Mouse (Mus musculus) B cell, adult 2 months (primary cell): ENCODE data around the gene Dus1l.
"Not testable (repeated sequence)": the region's sequence is repeated elsewhere in the genome, so short reads cannot be mapped to it uniquely, and the experiment has no call there.

Experiments
- DNase-seq, 2 experiments: peaks; one replicate each; pipeline ENCODE4 v3.0.0; 2022

Dus1l gene

DNA sequence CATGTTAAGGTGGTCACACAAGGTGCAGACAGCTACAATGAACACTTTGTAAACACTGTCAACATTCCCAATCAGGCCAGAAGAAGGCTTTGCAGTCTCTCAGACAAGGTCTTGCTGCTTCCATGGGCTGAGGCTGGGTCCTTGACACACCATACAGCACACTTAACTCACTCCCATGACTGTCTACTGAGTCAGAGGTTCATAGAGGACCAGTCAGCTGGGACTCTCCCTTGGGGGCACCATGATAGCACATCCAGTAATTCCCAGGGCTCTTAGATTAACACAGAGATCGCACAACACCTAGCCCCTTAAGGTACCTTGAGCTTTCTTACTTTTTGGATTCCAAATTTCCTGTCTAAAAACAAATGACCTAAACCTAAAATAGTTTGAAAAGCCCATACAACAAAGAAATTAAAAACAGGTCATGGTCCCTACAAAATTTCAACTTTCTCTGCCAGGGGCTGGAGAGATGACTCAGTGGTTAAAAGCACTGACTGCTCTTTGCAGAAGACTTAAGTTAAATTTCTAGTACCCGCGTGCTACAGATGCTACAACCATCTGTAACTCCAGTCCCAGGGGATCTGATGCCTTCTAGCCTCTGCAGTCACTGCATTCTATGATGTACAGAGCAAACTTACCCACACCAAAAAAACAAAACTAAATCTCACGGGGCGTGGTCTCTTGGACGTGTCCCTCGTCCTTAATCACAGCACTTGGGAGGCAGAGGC is 22.6 kb downstream of the Dus1l start:
- no peak for DNase-seq

DNA sequence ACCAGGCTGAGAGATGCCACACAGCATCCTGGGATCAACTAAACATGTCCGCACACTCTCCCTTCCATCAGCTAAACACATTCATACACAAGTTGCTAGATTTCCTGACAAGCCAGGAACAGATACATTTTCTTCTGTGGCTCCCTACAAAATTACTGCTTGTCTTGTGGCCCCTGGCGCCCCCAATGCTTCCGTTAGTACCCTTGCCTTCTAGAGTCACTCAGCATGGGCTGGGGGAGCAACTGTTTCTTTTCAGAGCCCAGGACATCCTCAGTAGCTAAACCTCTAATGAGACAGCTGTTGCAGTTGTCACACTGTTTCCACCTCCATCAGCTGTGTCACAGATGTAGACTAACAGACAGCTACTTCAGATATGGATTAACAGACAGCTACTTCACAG is 23.5 kb downstream of the Dus1l start:
- no peak for DNase-seq

DNA sequence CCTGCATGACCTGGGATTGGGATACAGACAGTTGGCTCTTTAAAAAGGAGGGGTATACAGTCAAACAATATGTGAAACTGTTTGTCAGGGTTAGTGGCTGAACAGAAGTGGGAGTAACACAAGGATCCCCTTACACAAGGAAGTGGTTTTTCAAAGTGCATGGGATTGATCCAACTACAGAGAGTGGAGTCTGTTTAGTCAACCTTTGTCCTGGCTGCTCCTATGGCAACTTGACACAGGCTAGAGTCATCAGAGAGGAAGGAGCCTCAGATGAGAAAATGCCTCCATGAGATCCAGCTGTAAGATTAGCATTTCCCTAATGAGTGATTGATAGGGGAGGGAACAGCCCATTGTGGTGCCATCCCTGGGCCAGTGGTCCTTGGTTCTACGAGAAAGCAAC is 28.0 kb downstream of the Dus1l start:
- DNase-seq, result no peak

DNA sequence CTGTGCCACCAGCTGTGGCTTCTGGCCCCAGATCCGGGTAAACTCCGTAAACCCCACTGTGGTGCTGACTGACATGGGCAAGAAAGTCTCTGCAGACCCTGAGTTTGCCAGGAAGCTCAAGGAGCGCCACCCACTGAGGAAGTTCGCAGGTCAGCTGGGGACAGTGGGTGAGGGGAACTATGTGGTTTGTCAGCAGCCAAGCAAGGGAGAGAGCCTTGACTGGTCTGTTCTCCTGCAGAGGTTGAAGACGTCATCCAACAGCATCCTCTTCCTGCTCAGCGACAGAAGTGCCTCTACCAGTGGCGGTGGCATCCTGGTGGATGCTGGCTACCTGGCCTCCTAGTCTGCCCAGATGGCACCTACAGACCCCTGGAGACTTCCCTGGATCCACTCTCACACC is 29.2 kb downstream of the Dus1l start:
- DNase-seq, result not testable (repeated sequence)

DNA sequence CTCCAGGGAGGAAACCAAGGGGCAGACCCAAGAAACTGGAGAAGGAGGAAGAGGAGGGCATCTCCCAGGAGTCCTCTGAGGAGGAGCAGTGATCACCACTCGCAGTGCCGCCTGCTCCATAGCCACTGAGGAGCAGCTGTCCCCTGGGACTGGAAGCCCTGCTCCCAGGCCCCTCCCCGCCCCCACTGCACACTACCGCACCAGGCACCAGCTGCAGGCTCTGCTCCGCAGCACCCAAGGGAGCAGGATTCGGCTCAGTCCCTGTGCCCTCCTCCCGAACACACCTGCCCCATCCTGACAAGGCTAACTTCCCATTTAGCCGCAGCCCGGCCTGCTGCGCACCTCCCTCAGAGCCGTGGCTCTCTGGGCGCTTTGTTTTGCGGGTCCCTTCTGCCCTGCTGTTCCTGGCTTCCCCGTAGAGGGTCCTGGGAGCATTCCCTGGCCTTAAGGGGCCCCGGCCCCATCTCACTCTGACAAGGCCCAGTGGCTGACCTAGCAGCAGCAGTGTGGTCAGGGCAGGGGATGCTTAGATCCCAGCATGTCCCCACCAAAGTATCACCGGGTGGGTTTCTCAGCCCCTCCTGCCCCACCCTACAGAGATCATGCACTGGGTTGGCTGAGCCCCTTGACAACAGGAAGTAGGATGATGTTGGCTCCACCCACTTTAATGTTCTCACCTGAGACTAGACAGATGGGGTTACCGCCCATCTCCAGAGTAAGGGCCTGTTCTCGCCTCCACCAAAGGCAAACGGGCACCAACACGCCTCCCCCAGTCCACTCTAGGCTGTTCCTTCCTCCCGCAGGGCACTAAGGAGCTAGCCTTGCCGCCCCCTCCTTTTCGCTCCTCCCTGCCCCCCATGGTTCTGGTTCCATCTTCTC is 32.8 kb downstream of the Dus1l start:
- not testable (repeated sequence) for DNase-seq

DNA sequence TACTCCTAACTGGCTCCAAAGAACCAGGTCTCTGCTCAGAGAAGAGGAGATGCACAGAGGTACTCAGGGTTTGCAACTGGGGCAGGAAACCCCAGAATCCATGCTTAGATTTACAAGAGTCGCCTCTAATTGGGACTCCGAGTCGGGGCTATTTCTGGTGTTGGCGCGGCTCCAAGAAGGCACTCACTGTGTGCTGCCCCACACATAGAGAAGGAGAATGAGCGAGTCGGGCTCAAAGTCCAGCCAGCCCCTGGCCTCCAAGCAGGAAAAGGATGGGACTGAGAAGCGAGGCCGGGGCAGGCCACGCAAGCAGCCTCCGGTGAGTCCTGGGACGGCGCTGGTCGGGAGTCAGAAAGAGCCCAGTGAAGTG is 33.5 kb downstream of the Dus1l start, which contains the start of gene Hmga1b:
Gene Hmga1b (plus strand): TSS at position 123 of the 370 bp plus-strand sequence.
- not testable (repeated sequence) for DNase-seq

DNA sequence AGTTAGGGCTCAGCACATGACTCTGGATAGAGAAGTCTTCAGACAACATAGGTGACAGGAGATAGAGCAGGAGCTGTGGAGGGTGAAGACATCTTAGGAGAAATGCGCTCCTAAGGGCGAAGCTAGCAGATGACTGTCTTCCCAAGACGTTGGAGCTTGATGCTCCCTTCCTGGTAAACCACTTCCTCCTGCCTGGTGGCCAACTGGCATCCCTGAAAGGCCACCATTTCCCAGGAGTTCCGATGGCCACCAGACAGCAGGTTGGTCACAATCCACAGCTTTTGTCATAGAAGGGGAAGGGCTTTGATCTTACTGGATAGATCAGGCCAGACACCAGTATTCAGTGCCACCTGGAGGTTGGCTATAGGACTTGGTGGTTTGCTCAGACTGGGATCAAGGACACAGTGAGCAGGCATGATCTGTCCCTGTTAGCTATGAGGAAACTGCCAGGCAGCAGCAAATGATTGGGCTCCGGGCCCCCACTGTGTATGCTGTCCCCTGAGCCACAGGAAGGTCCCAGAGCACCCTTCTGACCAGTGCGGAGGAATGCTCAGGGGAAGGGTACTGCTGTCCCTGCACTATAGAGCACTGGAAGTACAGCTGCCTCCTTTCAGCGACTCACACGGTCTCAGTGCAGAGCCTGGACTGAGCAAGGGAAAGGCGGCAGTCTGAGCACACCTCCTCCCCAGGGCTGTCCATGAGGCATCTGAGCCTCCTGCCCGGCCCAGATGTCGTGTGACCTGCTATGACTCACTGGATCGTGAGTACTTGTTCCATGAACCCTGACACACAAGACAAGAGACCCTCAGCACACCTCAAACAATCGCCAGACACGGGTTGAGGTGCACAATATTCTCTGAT is 34.2 kb downstream of the Dus1l start:
- no peak for DNase-seq

DNA sequence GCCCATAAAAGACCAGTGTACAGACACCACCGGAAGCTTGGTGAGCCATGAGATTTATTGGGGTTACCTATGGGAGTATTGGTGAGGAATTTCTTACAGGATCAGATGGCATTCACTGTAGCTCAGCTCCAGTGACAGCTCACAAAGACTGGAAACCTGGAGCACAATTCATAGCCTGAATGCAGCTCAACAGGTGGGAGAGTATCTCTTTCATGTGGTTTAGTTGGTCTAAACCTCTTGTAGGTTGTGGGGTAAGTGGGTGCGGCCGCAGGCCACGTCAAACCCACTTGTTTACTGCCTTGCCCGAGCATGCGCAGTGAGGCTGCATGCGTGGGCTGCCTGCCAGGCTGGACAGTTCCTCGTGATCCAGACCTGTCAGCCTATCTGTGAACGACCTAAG is 36.0 kb downstream of the Dus1l start:
- DNase-seq, result no peak

DNA sequence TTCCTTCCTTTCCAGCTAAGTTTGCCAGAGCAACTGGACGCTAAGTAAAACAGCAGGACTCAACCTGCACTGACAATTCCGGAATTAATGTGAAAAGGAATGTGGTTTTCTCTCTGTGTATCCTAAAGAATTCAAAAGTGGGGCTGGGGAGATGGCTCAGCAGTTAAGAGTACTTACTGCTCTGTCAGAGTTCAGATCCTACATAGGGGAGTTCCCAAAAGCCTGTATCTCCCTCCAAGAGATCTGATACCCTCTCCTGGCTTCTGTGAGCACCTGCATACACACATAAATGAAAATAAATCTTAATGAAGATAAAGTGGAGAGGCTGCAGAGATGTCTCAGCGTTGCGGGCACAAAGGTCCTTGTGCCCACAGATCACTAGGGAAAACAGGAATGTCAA is 44.6 kb downstream of the Dus1l start:
- DNase-seq, result no peak

DNA sequence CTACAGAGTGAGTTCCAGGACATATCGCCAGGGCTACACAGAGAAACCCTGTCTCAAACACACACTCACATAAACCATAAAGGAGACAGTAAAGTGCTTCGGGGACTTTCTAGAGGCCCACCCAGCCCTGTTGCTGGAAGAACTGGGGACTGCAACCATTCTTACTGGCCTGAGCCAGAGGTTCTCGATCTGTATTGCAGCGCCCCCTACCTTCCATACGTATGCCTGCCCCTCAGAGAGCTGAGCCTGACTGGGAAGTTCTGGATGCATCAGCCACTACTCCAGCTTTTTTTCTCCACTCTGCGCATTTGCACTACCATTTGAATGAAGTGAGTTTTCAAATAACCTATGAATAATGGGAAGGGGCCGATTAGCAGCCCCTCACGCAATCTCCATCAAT is 46.8 kb downstream of the Dus1l start:
- peak; percentile 71 to 74 for DNase-seq

DNA sequence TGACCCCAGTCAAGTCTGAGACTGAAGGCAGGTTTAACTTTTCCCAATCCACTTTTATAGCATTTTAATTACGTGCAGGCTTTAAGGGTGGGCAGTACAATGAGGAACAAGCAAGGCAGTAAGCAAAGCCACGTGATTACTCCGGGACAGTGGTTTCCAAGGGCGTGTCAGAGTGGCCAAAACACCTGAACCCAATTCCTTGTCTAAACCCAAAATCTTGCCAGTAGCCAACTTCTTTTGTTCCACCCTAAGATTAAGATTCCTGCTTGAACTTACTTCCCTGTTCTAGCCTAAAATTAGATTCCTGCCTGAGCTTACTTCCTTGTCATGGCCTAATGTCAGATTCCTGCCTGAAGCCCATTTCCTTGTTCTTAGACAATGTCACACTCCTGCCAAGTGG is 48.2 kb downstream of the Dus1l start:
- no peak for DNase-seq

DNA sequence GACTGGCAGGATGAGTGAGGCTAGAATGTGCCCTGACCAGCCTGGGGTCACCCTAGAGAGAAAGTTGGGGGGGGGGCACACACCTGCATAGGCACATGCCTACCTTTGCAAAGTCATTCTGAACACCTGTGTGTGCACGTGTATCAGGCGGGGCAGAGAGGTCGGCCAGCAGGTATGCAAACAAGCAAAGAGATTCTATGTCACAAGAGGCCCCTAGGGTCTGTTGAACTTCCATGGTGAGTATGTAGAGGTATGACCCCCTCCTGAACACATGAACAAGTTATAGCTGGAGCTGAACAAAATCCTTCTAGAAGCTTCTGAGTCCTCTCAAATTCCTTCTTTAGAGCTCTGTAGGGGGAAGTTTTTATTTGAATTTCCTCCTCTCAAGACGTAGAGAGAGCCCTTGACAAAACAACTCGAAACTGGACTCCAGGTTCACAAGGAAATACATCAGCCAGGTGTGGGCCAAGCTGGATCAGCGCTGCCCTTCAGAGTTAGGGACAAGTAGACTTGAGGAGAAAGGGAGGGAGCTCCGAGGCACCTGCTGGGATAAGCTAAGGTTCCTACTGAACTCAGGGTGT is 52.0 kb downstream of the Dus1l start:
- no peak for DNase-seq

DNA sequence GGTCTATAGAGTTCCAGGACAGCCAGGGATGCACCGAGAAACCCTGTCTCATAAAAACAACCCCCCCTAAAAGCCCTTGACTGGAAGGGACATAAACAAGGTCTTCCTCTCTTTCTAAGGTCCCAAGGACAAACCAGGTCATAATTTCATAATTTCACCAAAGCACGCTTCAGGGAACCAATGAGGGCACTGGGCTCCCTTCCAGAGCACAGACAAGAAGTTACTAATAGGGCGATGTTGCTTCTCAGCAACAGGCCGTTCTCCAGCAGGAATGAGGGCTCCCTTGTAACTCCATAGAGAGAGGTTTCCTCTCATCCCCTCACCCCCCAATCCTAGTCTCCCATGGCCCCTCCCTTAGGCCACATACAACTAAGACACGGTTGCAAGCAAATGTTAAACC is 55.2 kb downstream of the Dus1l start:
- DNase-seq, result no peak
